Mouse (Mus musculus): ENCODE measurements around the gene Asna1.

DNA sequence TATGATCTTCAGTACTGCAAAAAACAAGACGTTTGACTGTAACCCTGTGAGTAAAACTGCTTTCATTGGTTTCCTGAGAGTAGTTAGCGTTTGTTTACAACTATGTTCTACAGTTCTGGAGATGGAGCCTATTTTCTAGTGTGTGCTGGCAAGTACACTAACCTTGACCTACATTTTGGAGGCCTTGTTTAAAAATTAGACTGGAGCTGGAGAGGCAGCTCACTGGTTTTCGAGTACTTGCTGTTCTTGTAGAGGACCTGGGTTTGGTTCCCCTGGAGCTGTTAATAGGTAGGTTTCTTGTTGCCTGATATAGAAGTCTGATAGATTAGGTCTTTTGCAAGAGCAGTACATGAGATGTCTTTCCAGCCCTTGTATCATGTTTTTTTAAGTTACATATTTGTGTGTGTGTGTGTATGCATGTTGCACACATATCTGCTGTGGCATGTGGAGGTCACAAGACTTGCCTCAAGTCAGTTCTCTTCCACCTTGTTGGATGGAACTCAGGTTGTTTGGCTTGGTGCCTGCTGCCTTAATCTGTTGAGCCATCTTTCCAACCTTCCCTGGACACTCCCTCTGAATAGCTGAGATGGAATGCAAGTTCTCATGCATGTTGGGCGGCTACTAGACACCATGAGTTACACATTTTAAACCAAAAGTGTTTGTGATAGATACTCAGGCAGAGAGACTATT lies 7.7 kb upstream of the Asna1 start:
- TF ChIP-seq CTCF (IDR thresholded peaks at IDR 0.05; ENCODE audit: extremely low read depth, insufficient read depth, low read length), result no peak
- TF ChIP-seq POLR2A (IDR thresholded peaks at IDR 0.05; ENCODE audit: extremely low read depth, insufficient read depth, low read length), result no peak

Data from cortical plate, adult 2 months (tissue).